Mouse (Mus musculus): ENCODE data around the gene Tcf7l1.

Gene Tcf7l1

GRCm38 (mm10) chr6:72747156-72747555 lies 41.9 kb downstream of the Tcf7l1 start:
- DNase-seq (ENCODE audit: low read depth, low spot score): no peak

- no peak for DNase-seq (ENCODE audit: low read depth, low spot score)
Observed at GRCm38 (mm10) chr6:72745781-72746180, 43.3 kb downstream of the Tcf7l1 start.

GRCm38 (mm10) chr6:72744144-72744800 lies 44.8 kb downstream of the Tcf7l1 start:
- peak; percentile 86 for DNase-seq (ENCODE audit: low read depth, low spot score)

GRCm38 (mm10) chr6:72743624-72744041 lies 45.4 kb downstream of the Tcf7l1 start:
- peak; percentile 78 for DNase-seq (ENCODE audit: low read depth, low spot score)

GRCm38 (mm10) chr6:72742331-72742730 lies 46.7 kb downstream of the Tcf7l1 start:
- peak; percentile 61 for DNase-seq (ENCODE audit: low read depth, low spot score)

- peak; percentile 34 for DNase-seq (ENCODE audit: low read depth, low spot score)
Observed at GRCm38 (mm10) chr6:72740596-72741421, 48.2 kb downstream of the Tcf7l1 start.

- DNase-seq (ENCODE audit: low read depth, low spot score): no peak
Observed at GRCm38 (mm10) chr6:72736872-72737271, 52.2 kb downstream of the Tcf7l1 start.

GRCm38 (mm10) chr6:72735206-72735605 lies 53.8 kb downstream of the Tcf7l1 start:
- DNase-seq (ENCODE audit: low read depth, low spot score): no peak

GRCm38 (mm10) chr6:72733375-72733774 lies 55.7 kb downstream of the Tcf7l1 start:
- DNase-seq (ENCODE audit: low read depth, low spot score): no peak

- DNase-seq (ENCODE audit: low read depth, low spot score): no peak
Observed at GRCm38 (mm10) chr6:72732109-72732508, 56.9 kb downstream of the Tcf7l1 start.

GRCm38 (mm10) chr6:72730560-72730849 lies 58.5 kb downstream of the Tcf7l1 start:
- DNase-seq (ENCODE audit: low read depth, low spot score): no peak

- DNase-seq (ENCODE audit: low read depth, low spot score): no peak
Observed at GRCm38 (mm10) chr6:72729831-72730559, 59.1 kb downstream of the Tcf7l1 start.

- no peak for DNase-seq (ENCODE audit: low read depth, low spot score)
Observed at GRCm38 (mm10) chr6:72727826-72728225, 61.2 kb downstream of the Tcf7l1 start.

GRCm38 (mm10) chr6:72724494-72725180 lies 64.4 kb downstream of the Tcf7l1 start:
- DNase-seq (ENCODE audit: low read depth, low spot score): no peak

GRCm38 (mm10) chr6:72723731-72724385 lies 65.2 kb downstream of the Tcf7l1 start:
- no peak for DNase-seq (ENCODE audit: low read depth, low spot score)

GRCm38 (mm10) chr6:72723143-72723542 lies 65.9 kb downstream of the Tcf7l1 start:
- DNase-seq (ENCODE audit: low read depth, low spot score): no peak

GRCm38 (mm10) chr6:72720852-72721251 lies 68.2 kb downstream of the Tcf7l1 start:
- DNase-seq (ENCODE audit: low read depth, low spot score): no peak

- peak; percentile 66 for DNase-seq (ENCODE audit: low read depth, low spot score)
Observed at GRCm38 (mm10) chr6:72714726-72715125, 74.3 kb downstream of the Tcf7l1 start.

GRCm38 (mm10) chr6:72714250-72714649 lies 74.8 kb downstream of the Tcf7l1 start:
- peak; percentile 79 for DNase-seq (ENCODE audit: low read depth, low spot score)

GRCm38 (mm10) chr6:72711508-72712081 lies 77.5 kb downstream of the Tcf7l1 start:
- peak; percentile 98 for DNase-seq (ENCODE audit: low read depth, low spot score)
